Comparison of ENCODE assay signal across 14 mouse cellular contexts in the genomic region with DNA sequence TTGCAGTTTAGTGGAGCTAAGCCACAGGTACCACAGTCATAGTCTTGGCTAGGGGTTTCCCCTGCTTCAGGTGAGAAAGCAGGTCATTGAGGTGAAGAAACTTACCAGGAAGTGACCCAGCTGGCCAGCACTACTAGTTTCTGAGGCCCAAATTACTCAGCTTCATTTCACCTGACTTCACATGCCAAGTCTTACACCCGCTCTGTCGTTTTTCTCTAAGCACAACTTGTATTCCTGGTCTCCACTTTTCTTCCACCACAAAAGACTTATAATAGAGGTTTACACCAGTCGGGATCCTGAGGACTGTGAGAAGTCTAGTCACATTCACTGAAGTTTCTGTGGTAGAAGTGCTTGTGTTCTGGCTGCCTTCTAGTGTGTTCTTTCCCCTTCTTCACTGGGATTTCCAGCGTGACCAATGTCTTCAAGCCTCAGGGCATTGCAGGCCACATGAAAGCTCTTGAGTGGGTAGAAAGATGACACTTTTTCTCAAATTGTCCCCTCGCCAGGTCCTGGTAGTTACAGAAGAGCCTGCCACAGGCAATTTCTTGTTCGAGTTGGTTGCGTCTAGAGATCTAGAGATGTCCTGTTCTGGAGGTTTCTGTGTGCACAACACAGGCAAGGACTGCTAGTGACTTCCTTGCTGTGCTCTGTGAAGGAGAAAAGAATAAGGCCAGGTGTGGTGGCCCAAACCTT.
"Had no signal": no experiment of that assay in that cellular context is flagged by ENCODE, and none has a peak within 500 bp of the region (broad histone marks: within the 10 kb centered on the region; RNA-seq: fewer than 3 reads in every experiment).

No protein-coding gene starts in this region.

- H3K4me3 ChIP-seq: left cerebral cortex, adult 2 months; limb, embryonic 10.5 days; liver, embryonic 12.5 days; lung, embryonic 15.5 days; megakaryocyte, embryonic 14.5 days; midbrain, embryonic 12.5 days; neural tube, embryonic 15.5 days had no signal

- DNase-seq: kidney, adult 9 months; lung, postnatal 14 days; right cerebral cortex, adult 18-20 months; right cerebral cortex, postnatal 25 days; thymus, adult 18-20 months; thymus, postnatal 14 days had no signal

- H3K27ac ChIP-seq: left cerebral cortex, adult 2 months; limb, embryonic 10.5 days; liver, embryonic 12.5 days; lung, embryonic 15.5 days; macrophage; midbrain, embryonic 12.5 days; neural tube, embryonic 15.5 days had no signal

- H3K36me3 ChIP-seq: limb, embryonic 10.5 days; liver, embryonic 12.5 days; lung, embryonic 15.5 days; midbrain, embryonic 12.5 days; neural tube, embryonic 15.5 days had no signal

- H3K4me1 ChIP-seq: neural tube, embryonic 15.5 days had no signal

- H3K27me3 ChIP-seq: lung, embryonic 15.5 days had no signal

- H3K4me2 ChIP-seq: liver, embryonic 12.5 days; lung, embryonic 15.5 days; midbrain, embryonic 12.5 days; neural tube, embryonic 15.5 days had no signal

- H3K9ac ChIP-seq: liver, embryonic 12.5 days; lung, embryonic 15.5 days; midbrain, embryonic 12.5 days; neural tube, embryonic 15.5 days had no signal

- H3K9me3 ChIP-seq: limb, embryonic 10.5 days; liver, embryonic 12.5 days; lung, embryonic 15.5 days; megakaryocyte, embryonic 14.5 days; midbrain, embryonic 12.5 days; neural tube, embryonic 15.5 days had no signal
